Mouse (Mus musculus): ENCODE results near the gene Gm49450.
A peak's percentile ranks its signal among the peaks of the same experiment; 100 is the strongest.

- TF ChIP-seq CTCF (IDR thresholded peaks at IDR 0.05; ENCODE audit: extremely low read depth, insufficient read depth, low read length) = peak; percentile 73
- peak; percentile 70; the same call in 1 of the 2 replicates for TF ChIP-seq POLR2A (IDR thresholded peaks at IDR 0.05; ENCODE audit: extremely low read depth, insufficient read depth, low read length)
These were observed 39.9 kb upstream of the Gm49450 start for GRCm38 (mm10) chr15:98993093-98993793.
